Mouse (Mus musculus) mouse embryonic stem cell (cell line): ENCODE measurements around the gene Hibadh.

Experiments
- in situ Hi-C, 2 experiments: fragments of 300-500 bp; cut with MboI; formaldehyde crosslinking; loops; 1 replicate in 1 of 2; 3 replicates in 1 of 2; pipeline ENCODE4 v1.14.3; 2019 to 2020; ENCODE audit warnings: low sequenced_read_pairs in 2 of 2, low pct_unique_long_range_greater_than_20kb in 1 of 2, mixed read lengths in 1 of 2; ENCODE audit not compliant: unreplicated experiment in 1 of 2

The Hibadh gene

DNA sequence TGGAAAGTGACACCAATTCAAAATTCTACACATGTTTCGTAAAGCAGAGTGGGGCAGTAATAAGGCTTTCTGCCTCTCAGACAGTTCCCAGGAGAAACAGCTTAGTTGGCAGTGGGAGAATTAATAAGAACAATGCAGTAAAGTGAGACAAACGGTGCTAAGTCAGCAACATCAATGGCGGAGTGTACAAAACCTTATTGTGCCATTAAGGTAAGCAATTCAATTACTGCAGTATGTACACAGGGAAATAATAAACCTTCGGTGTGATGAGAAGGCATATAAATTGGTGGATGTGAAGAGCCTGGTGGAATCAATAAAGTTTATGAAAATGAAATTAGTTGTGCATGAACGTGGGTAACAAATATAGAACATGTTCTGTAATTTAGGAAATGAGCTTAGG lies 122.9 kb downstream of the Hibadh start:
- in situ Hi-C loops, result no loop called here

DNA sequence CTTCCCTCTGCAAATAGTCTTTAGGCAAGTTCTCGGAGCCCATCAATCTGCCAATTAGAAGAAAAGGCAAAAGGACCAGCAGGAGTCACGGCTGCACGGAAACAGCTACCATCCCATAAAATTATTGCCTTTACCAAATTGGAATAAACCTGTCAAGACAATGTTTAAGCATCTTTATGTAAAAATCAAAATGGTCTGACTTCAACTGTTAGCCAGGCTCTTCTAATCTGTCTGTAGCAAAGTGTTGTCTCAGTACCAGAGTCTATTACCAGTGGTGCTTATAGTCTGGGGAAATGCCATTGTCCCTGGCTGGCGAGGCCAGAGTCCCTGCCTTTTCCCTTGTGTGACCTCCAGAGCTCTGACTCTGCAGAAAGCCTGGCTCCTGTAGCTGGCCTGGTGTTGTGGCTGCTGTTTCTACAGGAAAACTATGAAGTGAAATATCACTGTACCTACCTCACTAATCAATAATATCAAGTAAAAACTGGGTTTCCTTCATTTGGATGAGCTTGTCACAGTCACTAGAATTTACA lies 126.2 kb downstream of the Hibadh start:
- in situ Hi-C loops, result no loop called here

- in situ Hi-C loops, result no loop called here
Measured at GRCm38 (mm10) chr6:52508789-52509188, 131.4 kb downstream of the Hibadh start.

GRCm38 (mm10) chr6:52507946-52508345 lies 132.2 kb downstream of the Hibadh start:
- in situ Hi-C loops, result no loop called here

GRCm38 (mm10) chr6:52507171-52507570 lies 133.0 kb downstream of the Hibadh start:
- in situ Hi-C loops, result no loop called here

DNA sequence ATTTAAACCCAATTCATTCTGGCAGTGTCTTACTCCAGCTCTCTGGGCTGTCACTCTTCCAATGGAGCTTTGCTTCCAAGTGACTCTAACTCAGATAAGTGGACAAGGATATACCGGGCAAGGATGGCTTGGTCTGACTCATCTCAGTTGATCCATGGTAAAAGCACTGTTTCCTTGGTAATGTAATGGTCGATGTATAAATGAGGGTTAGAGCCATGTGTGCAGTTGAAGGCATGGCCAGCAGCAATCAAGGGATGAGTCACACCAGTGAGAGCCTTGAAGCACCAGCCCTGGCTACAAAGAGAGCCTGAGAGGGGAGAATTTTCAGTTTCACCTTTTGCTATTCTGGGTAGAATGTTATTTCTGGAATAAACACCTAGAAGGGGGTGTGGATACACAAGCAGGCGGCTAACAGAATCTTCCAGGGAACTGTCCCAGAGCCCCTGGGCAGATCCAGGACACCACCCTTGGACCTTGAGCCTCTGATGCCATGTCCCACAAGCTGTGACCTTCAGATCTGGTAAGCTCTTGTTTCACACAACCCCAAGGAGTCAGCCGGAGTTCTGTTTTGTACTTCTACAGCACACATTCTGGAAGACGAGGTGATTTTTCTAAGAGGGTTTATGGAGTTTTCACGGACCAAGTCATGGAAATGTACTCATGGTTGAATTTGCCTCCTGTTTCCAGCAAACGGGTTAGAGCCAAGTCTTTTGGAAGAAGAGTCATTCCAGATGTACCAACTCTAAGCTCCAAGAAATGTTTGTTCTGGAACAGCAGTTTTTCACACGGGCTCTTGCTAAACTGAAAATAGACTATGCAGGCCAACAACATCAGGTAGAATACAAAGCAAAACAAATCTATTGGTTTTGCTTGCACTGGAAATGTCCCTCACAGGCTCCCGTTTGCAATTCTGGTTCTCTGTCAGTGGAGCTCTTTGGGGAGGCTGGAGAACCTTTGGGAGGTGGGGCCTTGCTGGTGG lies 134.1 kb downstream of the Hibadh start:
- in situ Hi-C loops, result no loop called here

GRCm38 (mm10) chr6:52504676-52505460 lies 135.3 kb downstream of the Hibadh start:
- in situ Hi-C loops, result no loop called here

- in situ Hi-C loops, result no loop called here
Measured at GRCm38 (mm10) chr6:52502986-52503385, 137.2 kb downstream of the Hibadh start.

- in situ Hi-C loops, result no loop called here
Measured at GRCm38 (mm10) chr6:52501479-52501878, 138.7 kb downstream of the Hibadh start.
